Mouse (Mus musculus): Measurements from ENCODE around the gene Omp. TPM values are rescaled to one million over a fixed set of nuclear protein-coding genes. Genes with fewer than 3 reads are reported as not detected.

Omp gene
- polyA plus RNA-seq, 1 experiment from 2014 or later, result 0.28 TPM

DNA sequence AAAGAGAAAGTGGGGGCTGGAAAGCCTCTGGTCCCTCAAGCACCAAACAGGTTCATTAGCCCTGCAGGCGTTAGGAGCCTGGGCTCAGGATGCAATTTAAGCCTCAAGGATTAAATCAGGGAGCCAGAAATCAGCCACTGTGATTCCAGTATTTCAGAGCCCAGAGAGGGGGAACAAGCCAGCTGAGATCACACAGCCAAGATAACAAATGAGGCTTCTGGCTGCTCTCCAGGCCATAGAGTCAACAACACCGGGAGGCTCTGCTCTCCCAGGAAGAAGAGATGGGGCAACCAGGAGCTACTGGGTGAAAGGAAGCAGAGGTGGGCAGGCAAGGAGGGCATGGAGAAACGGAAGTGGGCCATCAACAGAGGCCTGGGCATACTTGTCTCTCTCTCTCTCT, 18.4 kb upstream of the Omp start:
- Histone ChIP-seq H3K27me3 (0 out of 2 replicates have a peak, but pooled peaks cover 3% of the 10 kb centered on the region), H3K4me2 (replicated peaks) (no peak overlapping the region), H3K27ac (no peak overlapping the region), H3K4me1 (replicated peaks) (peaks cover 8% of the 10 kb centered on the region), H3K9ac (replicated peaks) (no peak overlapping the region), H3K36me3 (peaks cover 7% of the 10 kb centered on the region; the same call in 1 of the 2 replicates), H3K9me3 (no peaks in the 10 kb centered on the region), H3K4me3 (replicated peaks) (no peak overlapping the region)
- no peak for ATAC-seq
- 54% methylated on average over 3 of the region's 3 CpGs for WGBS

DNA sequence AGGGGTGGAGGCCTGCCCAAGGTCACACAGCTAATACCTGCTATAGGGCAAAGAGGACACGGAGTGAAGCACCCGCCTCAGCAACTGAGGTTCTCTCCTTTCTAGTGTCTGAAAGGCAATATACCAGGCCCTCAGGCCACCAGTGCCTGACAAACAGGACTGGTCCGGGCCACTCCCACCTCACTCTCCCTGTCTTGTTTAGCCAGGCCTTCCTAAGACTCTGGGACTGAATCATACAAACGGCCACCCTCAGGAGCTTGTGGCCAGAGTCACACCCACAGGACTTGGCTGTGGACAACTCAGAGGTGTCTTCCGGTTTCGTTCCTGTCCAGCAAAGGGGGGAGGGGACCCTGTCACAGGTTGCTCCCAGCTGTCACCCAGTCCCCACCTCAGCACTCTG, 16.9 kb upstream of the Omp start:
- no peak overlapping the region for H3K4me2 ChIP-seq (replicated peaks)
- H3K27me3 ChIP-seq, result 0 out of 2 replicates have a peak, but pooled peaks cover 3% of the 10 kb centered on the region
- 86% methylated on average over 6 of the region's 6 CpGs for WGBS
- H3K4me1 ChIP-seq (replicated peaks), result peaks cover 18% of the 10 kb centered on the region
- H3K4me3 ChIP-seq (replicated peaks), result no peak overlapping the region
- no peak for ATAC-seq
- no peaks in the 10 kb centered on the region for H3K9me3 ChIP-seq
- no peak overlapping the region for H3K9ac ChIP-seq (replicated peaks)
- peaks cover 7% of the 10 kb centered on the region; the same call in 1 of the 2 replicates for H3K36me3 ChIP-seq
- H3K27ac ChIP-seq, result no peak overlapping the region

DNA sequence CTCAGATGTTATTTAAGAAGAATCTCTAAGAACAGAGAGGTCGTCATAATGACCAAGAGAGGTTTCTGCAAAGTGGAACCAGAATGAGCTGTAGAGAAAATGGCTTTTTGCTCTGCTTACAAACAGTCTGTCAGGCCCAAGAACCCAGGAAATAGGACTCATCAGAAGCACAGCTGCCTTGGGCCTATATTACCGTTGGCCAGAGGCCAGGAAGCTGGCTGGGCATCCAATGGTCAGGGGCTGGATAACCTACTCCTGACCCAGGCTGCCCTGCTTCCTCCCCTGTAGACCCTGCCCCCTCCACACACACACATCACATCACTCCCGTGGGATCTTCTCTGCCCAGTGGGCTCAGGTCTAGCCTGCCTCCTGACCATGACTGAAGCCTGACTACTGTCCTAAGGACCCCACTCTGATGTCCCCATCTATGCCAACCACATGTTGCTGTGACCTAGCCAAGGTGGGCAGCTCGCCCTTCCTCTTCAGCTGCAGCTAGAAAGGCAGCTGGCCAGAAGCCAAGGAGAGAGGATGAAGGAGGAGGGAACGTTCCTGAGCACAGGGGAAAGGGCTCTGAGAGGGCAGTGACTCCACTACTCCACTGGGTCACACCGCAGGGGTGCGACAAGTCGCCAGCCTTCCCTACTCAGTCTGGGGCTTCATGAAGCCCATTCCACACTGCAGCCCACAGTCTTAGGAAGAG, 14.9 kb upstream of the Omp start:
- H3K27ac ChIP-seq, result no peak overlapping the region
- no peak overlapping the region for H3K4me3 ChIP-seq (replicated peaks)
- H3K27me3 ChIP-seq, result 0 out of 2 replicates have a peak, but pooled peaks cover 3% of the 10 kb centered on the region
- no peaks in the 10 kb centered on the region for H3K9me3 ChIP-seq
- H3K4me1 ChIP-seq (replicated peaks), result peaks cover 25% of the 10 kb centered on the region
- ATAC-seq, result no peak
- H3K9ac ChIP-seq (replicated peaks), result no peak overlapping the region
- no peak overlapping the region for H3K4me2 ChIP-seq (replicated peaks)
- WGBS, result 61% methylated on average over 8 of the region's 8 CpGs
- peaks cover 7% of the 10 kb centered on the region; the same call in 1 of the 2 replicates for H3K36me3 ChIP-seq

DNA sequence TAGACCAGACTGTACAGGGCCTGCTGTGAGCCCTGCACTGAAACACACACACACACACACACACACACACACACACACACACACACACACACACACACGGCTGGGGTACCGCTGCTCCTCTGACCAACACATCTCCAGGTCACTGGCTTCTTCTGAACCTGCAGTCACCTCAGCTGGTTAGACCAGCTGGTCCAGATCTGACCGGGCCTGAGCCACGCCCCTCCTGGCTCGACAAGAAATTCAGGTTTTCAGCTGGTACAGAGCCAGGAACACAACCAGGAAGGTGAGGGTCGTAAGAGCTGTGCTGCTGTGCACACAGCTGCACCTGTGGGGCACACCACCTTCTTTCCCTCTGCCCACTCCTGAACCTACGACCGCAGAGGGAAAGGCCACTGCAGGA, 13.2 kb upstream of the Omp start:
- no peaks in the 10 kb centered on the region for H3K9me3 ChIP-seq
- ATAC-seq, result no peak
- WGBS, result 67% methylated on average over 8 of the region's 8 CpGs
- no peak overlapping the region for H3K9ac ChIP-seq (replicated peaks)
- H3K36me3 ChIP-seq, result peaks cover 7% of the 10 kb centered on the region; the same call in 1 of the 2 replicates
- peaks cover 19% of the 10 kb centered on the region for H3K4me1 ChIP-seq (replicated peaks)
- H3K27ac ChIP-seq, result no peak overlapping the region
- H3K4me3 ChIP-seq (replicated peaks), result no peak overlapping the region
- 0 out of 2 replicates have a peak, but pooled peaks cover 3% of the 10 kb centered on the region for H3K27me3 ChIP-seq
- no peak overlapping the region for H3K4me2 ChIP-seq (replicated peaks)

DNA sequence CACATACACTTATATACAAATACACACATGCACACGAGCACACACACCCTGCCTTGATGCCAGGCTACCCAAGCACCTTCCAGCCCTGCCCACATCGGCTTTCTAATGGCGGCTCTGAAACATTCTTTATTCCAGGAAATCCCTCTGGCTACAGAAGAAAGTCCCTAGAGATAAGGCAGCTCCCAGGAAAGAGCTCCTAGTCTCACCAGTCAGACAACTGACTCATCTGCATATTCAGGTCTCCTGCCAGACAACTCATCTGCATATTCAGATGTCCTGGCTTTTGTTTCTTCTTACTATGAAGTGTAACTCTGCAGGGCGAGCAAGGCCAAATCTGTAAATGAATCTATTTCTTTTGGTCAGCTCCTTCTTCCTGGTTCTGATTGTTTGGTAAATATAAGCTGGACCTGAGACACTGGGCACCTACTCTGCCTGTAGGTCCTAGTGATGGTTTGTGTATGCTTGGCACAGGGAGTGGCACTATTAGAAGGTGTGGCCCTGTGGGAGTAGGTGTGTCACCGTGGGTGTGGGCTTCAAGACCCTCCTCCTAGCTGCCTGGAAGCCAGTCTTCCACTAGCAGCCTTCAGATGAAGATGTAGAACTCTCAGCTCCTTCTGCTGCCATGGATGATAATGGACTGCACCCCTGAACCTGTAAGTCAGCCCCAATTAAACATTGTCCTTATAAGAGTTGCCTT, 12.5 kb upstream of the Omp start:
- peaks cover 19% of the 10 kb centered on the region for H3K4me1 ChIP-seq (replicated peaks)
- no peak overlapping the region for H3K4me3 ChIP-seq (replicated peaks)
- no peak overlapping the region for H3K9ac ChIP-seq (replicated peaks)
- 57% methylated on average over 5 of the region's 5 CpGs for WGBS
- H3K4me2 ChIP-seq (replicated peaks), result no peak overlapping the region
- peaks cover 7% of the 10 kb centered on the region; the same call in 1 of the 2 replicates for H3K36me3 ChIP-seq
- no peaks in the 10 kb centered on the region for H3K9me3 ChIP-seq
- 0 out of 2 replicates have a peak, but pooled peaks cover 3% of the 10 kb centered on the region for H3K27me3 ChIP-seq
- ATAC-seq, result no peak
- no peak overlapping the region for H3K27ac ChIP-seq

DNA sequence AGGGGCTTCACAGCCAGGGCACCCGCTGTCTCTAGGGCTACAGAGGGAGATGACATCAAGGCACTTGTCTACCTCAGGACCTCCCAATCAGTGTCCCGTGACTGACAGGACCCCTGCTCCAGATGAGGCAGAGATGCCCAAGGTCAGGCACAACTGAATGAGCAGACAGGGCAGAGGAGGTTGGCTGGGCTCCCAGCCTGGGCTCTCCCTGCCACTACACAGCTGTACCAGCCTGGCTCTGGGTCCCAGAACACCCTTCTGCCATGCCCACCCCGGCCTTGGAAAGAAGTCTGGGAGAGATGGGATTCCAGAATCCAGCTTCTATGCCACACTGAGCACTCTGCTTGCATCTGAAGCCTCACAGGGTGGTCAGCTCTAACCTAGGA, 11.0 kb upstream of the Omp start:
- 0 out of 2 replicates have a peak, but pooled peaks have one; percentile 18 for ATAC-seq
- Histone ChIP-seq H3K4me1 (replicated peaks) (peaks cover 25% of the 10 kb centered on the region), H3K4me2 (replicated peaks) (no peak overlapping the region), H3K36me3 (peaks cover 2% of the 10 kb centered on the region; the same call in 1 of the 2 replicates), H3K9ac (replicated peaks) (no peak overlapping the region), H3K27me3 (0 out of 2 replicates have a peak, but pooled peaks cover 2% of the 10 kb centered on the region), H3K9me3 (no peaks in the 10 kb centered on the region), H3K4me3 (replicated peaks) (no peak overlapping the region), H3K27ac (no peak overlapping the region)
- 75% methylated on average over 1 of the region's 3 CpGs for WGBS

DNA sequence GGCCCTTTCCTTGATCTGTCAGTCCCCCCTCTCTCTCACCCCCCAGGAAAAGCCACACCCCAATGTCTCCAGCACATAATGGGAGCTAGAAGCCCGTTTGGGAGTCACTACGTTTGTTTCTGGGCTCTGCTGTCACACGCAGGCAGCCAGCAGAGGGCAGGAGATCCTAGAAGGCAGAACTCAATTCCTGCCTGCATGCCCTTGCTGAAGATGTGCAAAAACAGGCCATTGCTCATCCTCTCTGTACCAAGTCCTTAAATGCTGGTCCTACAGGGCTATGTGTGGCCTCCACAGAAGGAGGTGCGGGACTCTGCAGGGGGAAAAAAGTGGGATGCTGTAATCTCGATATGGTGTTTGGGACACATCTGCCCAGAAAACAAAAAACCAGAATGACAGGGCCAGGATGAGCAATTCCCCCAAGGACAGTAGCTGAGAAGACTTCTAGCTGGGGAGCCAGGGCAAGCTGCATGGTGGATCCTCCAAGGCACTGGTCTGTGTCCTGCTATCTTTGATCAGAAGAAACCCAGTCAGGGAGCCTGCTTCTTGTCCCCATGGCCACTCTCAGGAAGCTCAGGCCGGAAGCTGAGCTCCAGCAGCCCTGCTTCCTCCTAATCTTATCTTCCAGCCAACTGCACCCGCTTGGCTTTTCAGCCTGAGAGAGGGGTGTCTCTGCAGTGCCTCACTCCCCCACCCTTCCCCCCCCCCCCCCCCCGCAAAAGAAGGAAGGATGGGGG, 10.4 kb upstream of the Omp start:
- Histone ChIP-seq H3K27me3 (no peaks in the 10 kb centered on the region), H3K9me3 (no peaks in the 10 kb centered on the region), H3K4me2 (replicated peaks) (no peak overlapping the region), H3K27ac (no peak overlapping the region), H3K9ac (replicated peaks) (no peak overlapping the region), H3K4me1 (replicated peaks) (peaks cover 25% of the 10 kb centered on the region), H3K36me3 (no peaks in the 10 kb centered on the region), H3K4me3 (replicated peaks) (no peak overlapping the region)
- peak; percentile 48; the same call in 1 of the 2 replicates for ATAC-seq
- WGBS, result 26% methylated on average over 8 of the region's 8 CpGs

DNA sequence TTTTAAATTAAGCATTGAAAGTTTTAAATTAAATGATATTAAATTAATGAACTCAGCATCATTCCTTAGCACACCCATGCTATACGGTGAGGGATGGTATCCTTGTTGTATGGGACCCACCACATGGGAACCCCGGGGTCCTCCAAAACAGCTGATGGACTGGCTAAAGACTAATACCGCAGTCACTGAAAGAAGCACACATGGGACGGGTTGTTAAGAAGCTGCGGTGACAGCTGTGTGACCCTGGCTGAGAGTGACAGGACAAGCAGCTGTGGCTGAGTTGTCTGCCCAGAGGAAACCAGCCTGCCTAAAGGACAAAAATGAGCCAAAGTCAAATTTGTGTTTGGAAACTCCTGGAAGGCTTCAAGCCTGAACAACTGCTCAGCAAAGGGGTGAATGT, 8.6 kb upstream of the Omp start:
- ATAC-seq, result no peak
- Histone ChIP-seq H3K27ac (no peak overlapping the region), H3K9ac (replicated peaks) (no peak overlapping the region), H3K9me3 (no peaks in the 10 kb centered on the region), H3K36me3 (no peaks in the 10 kb centered on the region), H3K4me2 (replicated peaks) (no peak overlapping the region), H3K4me1 (replicated peaks) (peaks cover 41% of the 10 kb centered on the region), H3K4me3 (replicated peaks) (no peak overlapping the region), H3K27me3 (no peaks in the 10 kb centered on the region)
- WGBS, result 82% methylated on average over 5 of the region's 5 CpGs

DNA sequence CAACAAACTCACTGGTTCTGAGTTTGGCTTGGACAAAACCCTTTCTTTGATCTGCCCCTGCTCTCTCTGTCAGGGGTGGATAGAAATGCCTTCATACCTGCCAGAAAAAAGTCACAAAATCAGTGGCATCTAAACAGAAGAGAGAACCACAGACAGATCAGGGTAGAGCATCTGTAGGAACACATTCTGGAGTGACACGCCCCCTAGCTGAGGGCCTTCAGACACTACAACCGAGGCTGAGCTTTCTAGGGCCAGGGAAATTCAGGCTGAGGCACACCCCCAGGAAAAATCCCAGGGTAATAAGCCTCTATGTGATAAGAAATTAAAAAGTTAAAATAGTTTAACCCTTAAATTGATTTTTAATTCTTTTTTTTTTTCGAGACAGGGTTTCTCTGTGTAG, 8.0 kb upstream of the Omp start:
- H3K9ac ChIP-seq (replicated peaks), result no peak overlapping the region
- no peaks in the 10 kb centered on the region for H3K27me3 ChIP-seq
- H3K4me2 ChIP-seq (replicated peaks), result no peak overlapping the region
- no peaks in the 10 kb centered on the region for H3K9me3 ChIP-seq
- peaks cover 41% of the 10 kb centered on the region for H3K4me1 ChIP-seq (replicated peaks)
- H3K36me3 ChIP-seq, result no peaks in the 10 kb centered on the region
- H3K27ac ChIP-seq, result no peak overlapping the region
- H3K4me3 ChIP-seq (replicated peaks), result no peak overlapping the region
- no peak for ATAC-seq
- WGBS, result 38% methylated on average over 3 of the region's 3 CpGs

DNA sequence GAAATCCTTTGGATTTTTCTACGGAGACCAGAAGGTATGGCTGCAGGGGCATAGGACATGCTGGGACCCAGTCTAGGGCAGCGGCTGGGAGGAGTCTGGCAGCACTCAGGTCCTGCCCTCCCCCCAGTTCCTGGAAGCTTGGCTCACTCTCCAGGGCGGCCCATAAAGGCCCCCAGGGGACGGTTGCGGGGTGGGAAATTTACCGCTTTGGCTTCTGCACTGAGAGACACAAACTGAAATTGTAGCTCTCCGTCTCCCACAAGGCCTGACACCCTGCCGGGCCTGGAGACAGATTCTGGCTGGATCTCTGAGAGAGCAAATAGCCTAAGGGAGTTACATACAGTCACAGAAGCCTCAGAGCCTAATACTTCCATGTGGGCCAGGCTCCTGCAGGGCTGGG, 7.1 kb upstream of the Omp start:
- Histone ChIP-seq H3K27me3 (no peaks in the 10 kb centered on the region), H3K9me3 (no peaks in the 10 kb centered on the region), H3K4me2 (replicated peaks) (no peak overlapping the region), H3K4me3 (replicated peaks) (no peak overlapping the region), H3K36me3 (no peaks in the 10 kb centered on the region), H3K9ac (replicated peaks) (no peak overlapping the region), H3K4me1 (replicated peaks) (peaks cover 38% of the 10 kb centered on the region), H3K27ac (no peak overlapping the region)
- WGBS, result 68% methylated on average over 8 of the region's 8 CpGs
- no peak for ATAC-seq

DNA sequence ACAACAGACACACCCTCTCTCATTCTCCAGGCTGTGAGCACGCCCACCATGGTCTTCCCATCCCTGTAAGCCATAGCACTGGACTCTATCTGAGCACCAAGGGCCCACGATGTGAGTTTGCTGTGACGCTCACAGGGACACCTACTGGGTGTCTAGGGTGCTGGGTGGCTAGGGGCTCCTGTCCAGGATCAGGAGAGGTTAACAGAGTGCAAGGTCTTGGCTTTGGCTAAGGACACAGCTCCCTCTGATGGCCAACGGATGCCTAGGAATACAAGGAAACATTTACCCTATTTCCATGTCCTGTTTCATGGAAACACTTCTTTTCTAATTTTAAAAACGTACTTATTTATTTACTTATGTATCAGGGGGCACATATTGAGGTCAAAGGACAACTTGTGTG, 5.2 kb upstream of the Omp start:
- Histone ChIP-seq H3K4me1 (replicated peaks) (peaks cover 28% of the 10 kb centered on the region), H3K4me2 (replicated peaks) (no peak overlapping the region), H3K27ac (no peak overlapping the region), H3K9ac (replicated peaks) (no peak overlapping the region), H3K27me3 (no peaks in the 10 kb centered on the region), H3K4me3 (replicated peaks) (no peak overlapping the region), H3K9me3 (no peaks in the 10 kb centered on the region), H3K36me3 (no peaks in the 10 kb centered on the region)
- 49% methylated on average over 5 of the region's 5 CpGs for WGBS
- no peak for ATAC-seq

DNA sequence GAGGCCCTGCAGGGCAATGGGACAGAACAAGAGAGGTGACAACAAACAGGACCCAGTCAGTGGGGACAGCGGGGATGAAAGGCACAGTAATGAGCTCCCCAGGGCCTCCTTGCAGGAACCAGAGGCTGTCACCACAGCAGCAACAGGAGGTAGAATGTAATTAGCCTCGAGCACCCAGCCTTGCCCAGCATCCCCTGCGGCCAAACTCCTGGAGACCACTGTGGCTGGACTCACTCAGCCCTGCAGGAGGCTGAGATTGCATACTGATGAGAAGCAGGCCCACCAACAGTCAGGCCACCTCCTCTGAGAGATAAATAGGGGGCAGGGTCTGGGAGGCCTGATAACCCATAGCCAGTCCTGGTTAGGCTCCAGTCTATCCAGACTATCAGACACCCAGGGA, 4.5 kb upstream of the Omp start:
- peak overlapping the region; percentile 1; the same call in 1 of the 2 replicates for H3K27ac ChIP-seq
- WGBS, result 17% methylated on average over 3 of the region's 3 CpGs
- no peak overlapping the region for H3K4me2 ChIP-seq (replicated peaks)
- no peak overlapping the region for H3K4me3 ChIP-seq (replicated peaks)
- peaks cover 28% of the 10 kb centered on the region for H3K4me1 ChIP-seq (replicated peaks)
- H3K36me3 ChIP-seq, result no peaks in the 10 kb centered on the region
- peak; percentile 43 for ATAC-seq
- H3K9ac ChIP-seq (replicated peaks), result no peak overlapping the region
- no peaks in the 10 kb centered on the region for H3K27me3 ChIP-seq
- H3K9me3 ChIP-seq, result no peaks in the 10 kb centered on the region
